Mouse (Mus musculus) neural tube, embryonic 12.5 days (tissue): ENCODE results near the gene Olfr46. TPM values are rescaled to one million over a fixed set of nuclear protein-coding genes. Genes with fewer than 3 reads are reported as not detected.
"Not testable (repeated sequence)": the region's sequence is repeated elsewhere in the genome, so short reads cannot be mapped to it uniquely, and the experiment has no call there.

Experiments
- ATAC-seq: fragments of 200-750 bp; cut with Nextera tagmentation; 2 replicates; pipeline ENCODE4 v1.8.0; 2017; ENCODE audit warnings: low read depth, mild to moderate bottlenecking, moderate TSS enrichment, moderate library complexity; ENCODE audit not compliant: low FRiP score
- H3K27ac ChIP-seq: fragments of 300-500 bp; sonication (generic); 2 replicates; pipeline ENCODE4 v1.5.1; 2016
- H3K27me3 ChIP-seq: fragments of 300-500 bp; sonication (generic); replicated peaks from 2 replicates; pipeline ENCODE4 v1.6.1; 2016; ENCODE audit warnings: mild to moderate bottlenecking
- H3K36me3 ChIP-seq: fragments of 300-500 bp; sonication (generic); 2 replicates; pipeline ENCODE4 v1.6.1; 2016; ENCODE audit warnings: mild to moderate bottlenecking
- H3K4me1 ChIP-seq: fragments of 300-500 bp; sonication (generic); 2 replicates; pipeline ENCODE4 v1.6.1; 2016
- H3K4me2 ChIP-seq: fragments of 300-500 bp; sonication (generic); replicated peaks from 2 replicates; pipeline ENCODE4 v1.6.1; 2016; ENCODE audit warnings: mild to moderate bottlenecking
- H3K4me3 ChIP-seq: fragments of 300-500 bp; sonication (generic); 2 replicates; pipeline ENCODE4 v1.5.1; 2016
- H3K9ac ChIP-seq: fragments of 300-500 bp; sonication (generic); 2 replicates; pipeline ENCODE4 v1.6.1; 2016; ENCODE audit warnings: mild to moderate bottlenecking
- H3K9me3 ChIP-seq: fragments of 300-500 bp; sonication (generic); 2 replicates; pipeline ENCODE4 v1.6.1; 2016; ENCODE audit warnings: mild to moderate bottlenecking
- WGBS: fragments of 180-500 bp; shearing (Covaris S2); methylation state at CpG from one replicate; pipeline ENCODE4 v1.1.7; 2016; 5-methylcytosine and 5-hydroxymethylcytosine counted together
- polyA plus RNA-seq: library from polyadenylated mRNA; unstranded; fragments of >200 nt; fragmentation: Nextera tagmentation; extraction: Ambion mirVana; gene quantifications from 2 replicates; pipeline ENCODE4 v1.2.1, GENCODE M21; 2016

Gene Olfr46
- 0.03 TPM in 1 of 2 replicates, not detected in the other for polyA plus RNA-seq

- not testable (repeated sequence) for H3K36me3 ChIP-seq, H3K4me1 ChIP-seq, ATAC-seq, H3K27me3 ChIP-seq, H3K9me3 ChIP-seq, H3K27ac ChIP-seq, H3K4me3 ChIP-seq, H3K9ac ChIP-seq, H3K4me2 ChIP-seq
- 82% methylated on average over 2 of the region's 2 CpGs for WGBS
These were observed at the start of gene Olfr46 for GRCm38 (mm10) chr7:140600969-140601368. Gene Olfr46, plus strand, starts transcription at chr7:140601269.

- Histone ChIP-seq H3K4me3 (no peak within 1 kb of the TSS), H3K9ac (no peak within 1 kb of the TSS), H3K4me2 (no peak within 1 kb of the TSS), H3K9me3 (no peaks in the 10 kb centered on the region), H3K36me3 (no peaks in the 10 kb centered on the region), H3K4me1 (no peaks in the 10 kb centered on the region), H3K27me3 (no peaks in the 10 kb centered on the region), H3K27ac (no peak within 1 kb of the TSS)
- ATAC-seq: no peak
- WGBS: 61% methylated on average over 3 of the region's 3 CpGs
These were observed 33.5 kb upstream of the Olfr46 start, which contains the start of gene Olfr538 for GRCm38 (mm10) chr7:140567586-140567985. Gene Olfr538, plus strand, starts transcription at chr7:140567886.

- not testable (repeated sequence) for H3K27ac ChIP-seq, H3K9me3 ChIP-seq, H3K4me1 ChIP-seq, H3K27me3 ChIP-seq, H3K4me2 ChIP-seq, H3K9ac ChIP-seq, H3K36me3 ChIP-seq, ATAC-seq, H3K4me3 ChIP-seq
- WGBS: 81% methylated on average over 3 of the region's 3 CpGs
These were observed 27.6 kb downstream of the Olfr46 start, which contains the start of gene Olfr61 for GRCm38 (mm10) chr7:140628670-140629069. Gene Olfr61, plus strand, starts transcription at chr7:140628970.

- H3K9ac ChIP-seq: no peak overlapping the region
- H3K27me3 ChIP-seq: no peaks in the 10 kb centered on the region
- 88% methylated on average over 1 of the region's 1 CpGs for WGBS
- H3K36me3 ChIP-seq: no peaks in the 10 kb centered on the region
- no peak for ATAC-seq
- H3K9me3 ChIP-seq: no peaks in the 10 kb centered on the region
- H3K27ac ChIP-seq: no peak overlapping the region
- no peak overlapping the region for H3K4me3 ChIP-seq
- no peaks in the 10 kb centered on the region for H3K4me1 ChIP-seq
- no peak overlapping the region for H3K4me2 ChIP-seq
These were observed 29.5 kb downstream of the Olfr46 start for GRCm38 (mm10) chr7:140630559-140630958.

- Histone ChIP-seq H3K4me2 (no peak within 1 kb of the TSS), H3K27me3 (no peaks in the 10 kb centered on the region), H3K4me3 (no peak within 1 kb of the TSS), H3K9me3 (no peaks in the 10 kb centered on the region), H3K27ac (no peak within 1 kb of the TSS), H3K4me1 (no peaks in the 10 kb centered on the region), H3K9ac (no peak within 1 kb of the TSS), H3K36me3 (no peaks in the 10 kb centered on the region)
- 92% methylated on average over 1 of the region's 1 CpGs for WGBS
- ATAC-seq: no peak
These were observed 45.1 kb downstream of the Olfr46 start, which contains the start of gene Olfr53 for GRCm38 (mm10) chr7:140646152-140646551. Gene Olfr53, plus strand, starts transcription at chr7:140646452.

- ATAC-seq: no peak
These were observed 58.6 kb downstream of the Olfr46 start, which contains the start of gene Olfr539 for GRCm38 (mm10) chr7:140659630-140660029. Gene Olfr539, plus strand, starts transcription at chr7:140659930.

More at GRCm38 (mm10) chr7:140659630-140660029, 58.6 kb downstream of the Olfr46 start, which contains the start of gene Olfr539:
- Histone ChIP-seq H3K4me3 (no peak within 1 kb of the TSS), H3K36me3 (no peaks in the 10 kb centered on the region), H3K9me3 (no peaks in the 10 kb centered on the region), H3K27me3 (no peaks in the 10 kb centered on the region), H3K4me2 (no peak within 1 kb of the TSS), H3K27ac (no peak within 1 kb of the TSS), H3K9ac (no peak within 1 kb of the TSS), H3K4me1 (no peaks in the 10 kb centered on the region)
- 69% methylated on average over 4 of the region's 4 CpGs for WGBS

Other genes with a start within 250 kb of the Olfr46 start
- not detected in 2 replicates for gene Olfr60, start 239.6 kb upstream of the Olfr46 start, polyA plus RNA-seq
- gene Olfr530, start 224.9 kb upstream of the Olfr46 start, polyA plus RNA-seq: not detected in 2 replicates
- gene Olfr531, start 198.4 kb upstream of the Olfr46 start, polyA plus RNA-seq: not detected in 2 replicates
- gene Olfr532, start 179.6 kb upstream of the Olfr46 start, polyA plus RNA-seq: not detected in 2 replicates
- not detected in 2 replicates for gene Olfr533, start 137.9 kb upstream of the Olfr46 start, polyA plus RNA-seq
- not detected in 2 replicates for gene Olfr535, start 117.1 kb upstream of the Olfr46 start, polyA plus RNA-seq
- gene Olfr536, start 93.9 kb upstream of the Olfr46 start, polyA plus RNA-seq: not detected in 2 replicates
- gene Olfr538, start 33.4 kb upstream of the Olfr46 start, polyA plus RNA-seq: not detected in 2 replicates
- not detected in 2 replicates for gene Olfr61, start 27.7 kb downstream of the Olfr46 start, polyA plus RNA-seq
- gene Olfr53, start 45.2 kb downstream of the Olfr46 start, polyA plus RNA-seq: not detected in 2 replicates
- not detected in 2 replicates for gene Olfr539, start 58.7 kb downstream of the Olfr46 start, polyA plus RNA-seq
- gene Olfr45, start 80.7 kb downstream of the Olfr46 start, polyA plus RNA-seq: not detected in 2 replicates
- not detected in 2 replicates for gene Olfr541, start 96.0 kb downstream of the Olfr46 start, polyA plus RNA-seq
- not detected in 2 replicates for gene Cyp2e1, start 162.5 kb downstream of the Olfr46 start, polyA plus RNA-seq
- 0.23 and 0.30 TPM in 2 replicates for gene Syce1, start 186.6 kb downstream of the Olfr46 start, polyA plus RNA-seq
- gene Zfp941, start 220.9 kb downstream of the Olfr46 start, polyA plus RNA-seq: 13.2 and 15.3 TPM in 2 replicates
- gene Urah, start 233.7 kb downstream of the Olfr46 start, polyA plus RNA-seq: not detected in 2 replicates
- gene Scgb1c1, start 244.3 kb downstream of the Olfr46 start, polyA plus RNA-seq: not detected in 2 replicates
- gene Odf3, start 246.5 kb downstream of the Olfr46 start, polyA plus RNA-seq: not detected in 2 replicates